Mouse (Mus musculus): ENCODE data around the gene Klhl5.

DNA sequence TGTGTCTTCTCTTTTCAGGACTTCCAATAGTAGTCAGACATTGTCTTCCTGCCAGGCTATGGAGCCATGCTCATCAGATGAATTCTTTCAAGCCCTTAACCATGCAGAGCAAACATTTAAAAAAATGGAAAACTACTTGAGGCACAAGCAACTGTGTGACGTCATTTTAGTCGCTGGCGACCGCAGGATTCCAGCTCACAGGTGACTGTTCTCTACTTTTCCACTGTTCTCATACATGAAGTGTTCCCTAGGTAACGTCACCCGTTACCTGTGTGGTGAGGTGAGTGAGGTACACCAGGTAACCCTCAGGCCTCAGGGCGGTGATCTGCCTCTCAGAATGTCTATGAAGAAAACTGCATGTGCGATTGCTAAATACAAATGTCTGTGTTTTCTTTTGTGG is 33.9 kb downstream of the Klhl5 start:
- TF ChIP-seq CTCF (IDR thresholded peaks at IDR 0.05) (no peak), EP300 (IDR thresholded peaks at IDR 0.05) (no peak)
